Mouse (Mus musculus) hindbrain, embryonic 16.5 days (tissue): ENCODE results near the gene Plpp3. TPM values are rescaled to one million over a fixed set of nuclear protein-coding genes. Genes with fewer than 3 reads are reported as not detected.

Experiments used
- ATAC-seq: fragments of 200-750 bp; cut with Nextera tagmentation; 2 replicates; pipeline ENCODE4 v1.8.0; 2017; ENCODE audit warnings: moderate TSS enrichment, moderate library complexity
- H3K27ac ChIP-seq: fragments of 300-500 bp; sonication (generic); 2 replicates; pipeline ENCODE4 v1.5.1; 2014; ENCODE audit warnings: low read depth, mild to moderate bottlenecking, control low read depth, low read length, moderate library complexity
- H3K27me3 ChIP-seq: fragments of 300-500 bp; sonication (generic); replicated peaks from 2 replicates; pipeline ENCODE4 v1.6.1; 2014; ENCODE audit warnings: low read length; ENCODE audit not compliant: control insufficient read depth, insufficient read depth
- H3K36me3 ChIP-seq: fragments of 300-500 bp; sonication (generic); 2 replicates; pipeline ENCODE4 v1.6.1; 2014; ENCODE audit warnings: mild to moderate bottlenecking, low read length, moderate library complexity, mixed read lengths; ENCODE audit not compliant: control insufficient read depth, insufficient read depth
- H3K4me1 ChIP-seq: fragments of 300-500 bp; sonication (generic); 2 replicates; pipeline ENCODE4 v1.6.1; 2014; ENCODE audit warnings: low read depth, low read length; ENCODE audit not compliant: control insufficient read depth, insufficient read depth
- H3K4me2 ChIP-seq: fragments of 300-500 bp; sonication (generic); 2 replicates; pipeline ENCODE4 v1.6.1; 2014; ENCODE audit warnings: mild to moderate bottlenecking, low read length, control low read depth, moderate library complexity
- H3K4me3 ChIP-seq: fragments of 300-500 bp; sonication (generic); 2 replicates; pipeline ENCODE4 v1.5.1; 2014; ENCODE audit warnings: mild to moderate bottlenecking, low read length, control low read depth, moderate library complexity
- H3K9ac ChIP-seq: fragments of 300-500 bp; sonication (generic); 2 replicates; pipeline ENCODE4 v1.6.1; 2014; ENCODE audit warnings: low read depth, mild to moderate bottlenecking, control low read depth, low read length, moderate library complexity
- H3K9me3 ChIP-seq: fragments of 300-500 bp; sonication (generic); 2 replicates; pipeline ENCODE4 v1.6.1; 2014; ENCODE audit warnings: mild to moderate bottlenecking, low read length, moderate library complexity; ENCODE audit not compliant: control insufficient read depth
- WGBS: fragments of 180-500 bp; shearing (Covaris S2); extraction: QIAGEN DNeasy Blood & Tissue Kit; methylation state at CpG from one replicate; pipeline ENCODE4 v1.1.7; 2014; 5-methylcytosine and 5-hydroxymethylcytosine counted together
- polyA plus RNA-seq: library from polyadenylated mRNA; unstranded; fragments of >200 nt; fragmentation: Nextera tagmentation; extraction: Ambion mirVana; gene quantifications from 2 replicates; pipeline ENCODE4 v1.2.1, GENCODE M21; 2015

The Plpp3 gene
- polyA plus RNA-seq, 1 experiment from 2014 or later = 122 TPM

DNA sequence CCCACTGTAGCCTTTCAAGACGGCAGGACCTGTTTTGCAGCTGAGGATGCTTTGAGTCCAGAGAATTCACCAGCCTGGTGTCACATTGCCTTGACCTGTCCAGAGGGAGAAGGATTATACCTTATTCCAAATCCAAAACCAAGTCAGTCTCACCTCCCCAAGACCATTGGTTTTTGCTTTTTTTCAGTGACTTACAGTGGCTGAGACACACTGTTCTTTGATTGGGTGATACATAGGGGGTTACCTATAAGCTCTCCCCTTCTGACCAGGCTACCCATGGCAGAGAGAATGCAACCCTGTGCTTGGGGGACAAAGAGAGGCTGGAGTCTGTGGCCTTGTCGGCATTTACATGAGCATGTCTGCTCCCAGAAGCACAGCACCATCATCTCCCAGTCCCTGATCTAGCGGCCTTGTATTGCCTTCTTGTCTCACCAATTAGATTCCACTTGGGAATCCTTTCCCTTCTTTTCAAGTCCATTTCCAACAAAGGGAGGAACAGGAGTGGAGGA lies 24.6 kb downstream of the Plpp3 start:
- H3K4me2 ChIP-seq = peak overlapping the region; percentile 28
- 0 out of 2 replicates have a peak overlapping the region, but pooled peaks have one; percentile 7 for H3K9ac ChIP-seq
- ATAC-seq = peak; percentile 16; the same call in 1 of the 2 replicates
- no peaks in the 10 kb centered on the region for H3K9me3 ChIP-seq
- H3K36me3 ChIP-seq = no peaks in the 10 kb centered on the region
- H3K4me1 ChIP-seq = peaks cover 23% of the 10 kb centered on the region
- H3K4me3 ChIP-seq = no peak overlapping the region
- H3K27ac ChIP-seq = peak overlapping the region; percentile 68
- 14% methylated on average over 3 of the region's 3 CpGs for WGBS
- H3K27me3 ChIP-seq = no peaks in the 10 kb centered on the region

DNA sequence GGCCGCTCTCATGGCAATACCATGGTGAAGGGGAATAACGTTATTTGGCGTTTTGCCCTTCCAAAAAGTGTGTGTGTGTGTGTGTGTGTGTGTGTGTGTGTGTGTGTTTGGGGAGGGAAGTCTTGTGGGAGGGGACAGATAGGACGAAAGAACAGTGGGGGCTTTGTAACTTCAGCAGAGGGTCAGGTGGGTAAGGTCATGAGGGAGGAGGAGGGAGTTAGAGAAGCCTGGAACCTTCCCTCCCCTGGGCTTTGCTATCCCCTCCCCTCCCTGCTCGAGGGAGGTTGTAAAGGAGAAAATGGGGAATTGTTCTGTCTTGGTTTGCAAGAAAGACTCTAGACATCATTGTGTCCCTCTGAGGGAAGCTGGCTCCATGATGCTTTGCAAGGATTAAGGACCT lies 25.1 kb downstream of the Plpp3 start:
- no peaks in the 10 kb centered on the region for H3K27me3 ChIP-seq
- no peaks in the 10 kb centered on the region for H3K36me3 ChIP-seq
- 22% methylated on average over 5 of the region's 5 CpGs for WGBS
- peak overlapping the region; percentile 68 for H3K27ac ChIP-seq
- no peaks in the 10 kb centered on the region for H3K9me3 ChIP-seq
- H3K4me2 ChIP-seq = no peak overlapping the region
- H3K4me3 ChIP-seq = no peak overlapping the region
- no peak overlapping the region for H3K9ac ChIP-seq
- H3K4me1 ChIP-seq = peaks cover 23% of the 10 kb centered on the region
- ATAC-seq = peak; percentile 38

DNA sequence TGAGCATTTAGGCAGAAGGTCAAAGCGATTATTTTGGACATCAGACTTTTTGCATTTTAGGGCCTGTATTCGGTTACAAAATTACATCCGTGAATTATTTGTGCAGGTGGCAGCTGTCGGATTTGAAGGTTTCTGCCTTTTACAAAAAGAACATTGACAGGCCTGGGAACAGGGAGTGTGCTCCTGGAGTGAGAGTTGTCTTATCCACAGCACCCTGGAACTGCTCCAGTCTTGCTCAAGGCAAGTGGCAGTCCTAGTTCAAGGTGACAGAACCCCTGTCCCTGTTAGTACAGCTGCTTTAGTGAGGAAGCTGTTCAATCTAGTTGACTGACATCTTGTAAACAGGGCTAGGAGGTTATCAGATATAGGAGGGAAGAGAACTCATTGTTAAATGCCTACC lies 27.3 kb downstream of the Plpp3 start:
- no peak overlapping the region for H3K4me3 ChIP-seq
- no peaks in the 10 kb centered on the region for H3K27me3 ChIP-seq
- WGBS = 56% methylated on average over 4 of the region's 4 CpGs
- H3K36me3 ChIP-seq = no peaks in the 10 kb centered on the region
- H3K27ac ChIP-seq = no peak overlapping the region
- no peak for ATAC-seq
- no peak overlapping the region for H3K4me2 ChIP-seq
- no peak overlapping the region for H3K9ac ChIP-seq
- no peaks in the 10 kb centered on the region for H3K9me3 ChIP-seq
- H3K4me1 ChIP-seq = peaks cover 20% of the 10 kb centered on the region

DNA sequence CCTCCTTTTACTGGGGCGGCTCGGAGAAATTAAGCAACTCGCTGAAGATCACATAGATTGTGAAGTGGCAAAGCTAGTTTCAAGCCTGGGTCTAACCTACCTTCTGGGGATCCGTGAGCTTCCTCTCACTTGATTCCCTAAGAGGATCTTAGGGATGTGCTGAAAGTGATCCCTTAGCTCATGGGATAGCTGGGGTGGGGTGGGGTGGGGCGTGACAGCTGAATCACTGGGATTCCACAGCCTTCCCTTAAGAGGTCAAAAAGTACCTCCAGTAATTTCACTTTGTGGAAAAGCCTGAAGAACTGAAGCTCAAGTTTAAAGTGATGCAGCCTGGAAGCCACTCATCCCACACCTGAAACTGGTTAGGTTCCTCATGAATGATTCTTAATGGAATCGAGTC lies 27.8 kb downstream of the Plpp3 start:
- no peaks in the 10 kb centered on the region for H3K36me3 ChIP-seq
- H3K4me3 ChIP-seq = no peak overlapping the region
- H3K27ac ChIP-seq = no peak overlapping the region
- peaks cover 15% of the 10 kb centered on the region; the same call in 1 of the 2 replicates for H3K4me1 ChIP-seq
- H3K9me3 ChIP-seq = no peaks in the 10 kb centered on the region
- no peaks in the 10 kb centered on the region for H3K27me3 ChIP-seq
- no peak for ATAC-seq
- 92% methylated on average over 6 of the region's 6 CpGs for WGBS
- no peak overlapping the region for H3K9ac ChIP-seq
- H3K4me2 ChIP-seq = no peak overlapping the region

DNA sequence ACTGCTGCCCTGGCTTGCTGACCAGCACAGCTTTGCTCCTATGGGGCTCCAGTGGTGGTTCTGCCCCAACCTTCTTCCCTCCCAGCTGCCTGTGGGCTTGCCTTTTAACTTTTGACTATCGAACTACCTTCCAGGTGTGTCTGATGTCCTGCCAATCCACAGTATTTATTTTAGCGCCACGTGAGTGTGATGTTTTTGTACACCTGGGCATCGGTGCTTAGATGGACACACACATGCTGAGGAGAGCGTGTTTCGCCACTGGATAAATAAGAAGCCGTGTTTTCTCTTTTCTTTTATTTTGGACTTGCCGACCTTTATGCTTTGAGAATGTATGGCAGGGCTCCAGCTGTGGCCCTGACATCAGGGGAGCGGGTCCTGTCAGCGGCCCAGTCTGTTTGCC lies 29.5 kb downstream of the Plpp3 start:
- H3K36me3 ChIP-seq = no peaks in the 10 kb centered on the region
- peaks cover 4% of the 10 kb centered on the region; the same call in 1 of the 2 replicates for H3K4me1 ChIP-seq

DNA sequence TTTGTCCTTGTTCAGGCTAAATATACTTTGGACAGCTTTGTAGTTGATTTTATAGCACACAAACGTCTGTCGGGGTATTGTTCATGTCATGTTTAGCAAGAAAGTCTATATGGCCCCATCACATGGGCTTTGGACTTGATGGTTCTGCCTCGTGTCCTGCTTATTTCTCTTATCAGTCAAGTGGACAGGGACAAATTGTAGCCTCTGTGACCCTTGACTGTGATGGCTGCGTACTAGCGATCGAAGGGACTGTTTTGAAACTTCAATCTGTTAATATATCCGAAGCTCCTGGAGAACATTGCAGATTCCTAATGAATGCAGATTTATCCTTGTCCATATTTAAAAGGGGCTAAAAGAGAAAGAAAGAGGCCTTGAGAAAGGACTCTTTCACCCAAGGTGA lies 30.7 kb downstream of the Plpp3 start:
- WGBS = 84% methylated on average over 7 of the region's 7 CpGs
- no peak for ATAC-seq

More for the DNA sequence above, 29.5 kb downstream of the Plpp3 start:
- H3K4me3 ChIP-seq = no peak overlapping the region
- H3K4me2 ChIP-seq = no peak overlapping the region
- H3K27ac ChIP-seq = no peak overlapping the region
- 81% methylated on average over 10 of the region's 10 CpGs for WGBS
- no peaks in the 10 kb centered on the region for H3K27me3 ChIP-seq
- no peaks in the 10 kb centered on the region for H3K9me3 ChIP-seq
- no peak overlapping the region for H3K9ac ChIP-seq
- no peak for ATAC-seq

DNA sequence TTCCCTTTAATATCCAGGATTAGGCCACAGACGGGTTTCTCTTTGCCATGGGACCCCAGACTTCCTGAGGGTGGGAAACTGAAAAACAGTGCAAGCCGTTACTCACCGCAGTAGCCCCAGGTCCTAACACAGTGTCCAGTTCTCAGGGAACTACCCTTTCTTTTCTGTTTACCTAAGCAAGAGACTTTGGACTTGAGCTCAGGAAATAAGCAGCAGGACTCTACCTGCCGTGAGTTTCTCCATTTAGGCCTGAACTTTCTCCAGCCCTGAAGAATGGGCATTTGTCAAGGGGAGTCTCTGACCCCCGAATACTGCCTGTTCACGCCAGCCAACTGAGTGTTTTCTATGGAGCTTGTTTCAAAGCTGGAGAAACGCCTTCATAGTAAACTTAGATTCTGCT lies 31.7 kb downstream of the Plpp3 start:
- H3K4me1 ChIP-seq = no peaks in the 10 kb centered on the region; the same call in 1 of the 2 replicates
- no peak overlapping the region for H3K9ac ChIP-seq
- no peaks in the 10 kb centered on the region for H3K9me3 ChIP-seq
- no peak for ATAC-seq
- H3K4me2 ChIP-seq = no peak overlapping the region
- no peak overlapping the region for H3K27ac ChIP-seq
- 76% methylated on average over 7 of the region's 7 CpGs for WGBS
- no peak overlapping the region for H3K4me3 ChIP-seq
- H3K27me3 ChIP-seq = no peaks in the 10 kb centered on the region
- H3K36me3 ChIP-seq = no peaks in the 10 kb centered on the region

More for the DNA sequence above, 30.7 kb downstream of the Plpp3 start:
- Histone ChIP-seq H3K27me3 (no peaks in the 10 kb centered on the region), H3K9ac (no peak overlapping the region), H3K27ac (no peak overlapping the region), H3K4me2 (no peak overlapping the region), H3K9me3 (no peaks in the 10 kb centered on the region), H3K36me3 (no peaks in the 10 kb centered on the region), H3K4me1 (no peaks in the 10 kb centered on the region; the same call in 1 of the 2 replicates), H3K4me3 (no peak overlapping the region)

DNA sequence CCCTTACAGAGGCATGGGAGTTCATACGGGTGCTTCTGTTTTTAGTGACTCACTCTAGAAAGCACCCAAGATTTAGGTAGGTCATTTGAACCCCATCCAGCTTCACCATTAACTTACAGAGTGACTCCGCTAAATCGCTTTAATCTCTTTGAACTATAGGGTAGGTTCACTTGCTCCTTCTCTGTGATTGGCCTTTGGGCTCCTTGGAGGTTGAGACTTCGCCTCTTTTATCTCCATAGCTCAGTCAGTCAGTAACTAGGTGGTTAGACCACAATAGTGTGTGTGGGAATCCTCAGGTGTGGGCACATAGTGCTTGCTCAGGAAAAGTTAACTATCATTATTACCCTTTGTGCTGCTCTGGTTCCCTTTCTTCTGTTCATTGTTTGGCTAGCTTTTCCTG lies 33.7 kb downstream of the Plpp3 start:
- 65% methylated on average over 4 of the region's 4 CpGs for WGBS
- H3K4me1 ChIP-seq = no peaks in the 10 kb centered on the region; the same call in none of the 2 replicates
- ATAC-seq = no peak
- no peak overlapping the region for H3K4me2 ChIP-seq
- no peaks in the 10 kb centered on the region for H3K9me3 ChIP-seq
- no peak overlapping the region for H3K27ac ChIP-seq
- no peaks in the 10 kb centered on the region for H3K36me3 ChIP-seq
- no peak overlapping the region for H3K4me3 ChIP-seq
- H3K27me3 ChIP-seq = no peaks in the 10 kb centered on the region
- no peak overlapping the region for H3K9ac ChIP-seq

DNA sequence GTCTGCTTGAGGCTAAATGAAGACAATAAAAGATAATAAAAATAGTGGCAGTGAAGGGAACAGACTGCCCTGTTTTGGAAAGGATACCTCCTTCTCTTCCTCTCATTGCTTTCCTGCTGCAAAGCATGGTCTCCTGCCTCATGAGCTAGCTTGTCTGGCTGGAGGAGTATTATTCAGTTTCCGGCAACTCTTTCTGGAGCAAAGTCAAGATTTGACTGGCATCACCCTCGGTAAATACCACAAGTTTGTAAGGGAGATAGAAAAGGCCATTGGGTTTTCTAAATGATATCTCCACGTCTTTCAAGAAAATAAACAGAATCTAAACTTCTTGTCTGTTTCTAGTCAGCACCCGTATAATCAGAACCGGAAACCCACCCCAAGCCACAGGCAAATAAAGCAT lies 34.4 kb downstream of the Plpp3 start:
- Histone ChIP-seq H3K4me1 (no peaks in the 10 kb centered on the region; the same call in none of the 2 replicates), H3K36me3 (no peaks in the 10 kb centered on the region), H3K27ac (no peak overlapping the region), H3K9me3 (no peaks in the 10 kb centered on the region), H3K27me3 (no peaks in the 10 kb centered on the region), H3K9ac (no peak overlapping the region), H3K4me2 (no peak overlapping the region), H3K4me3 (no peak overlapping the region)
- ATAC-seq = no peak
- WGBS = 72% methylated on average over 5 of the region's 5 CpGs
